Mouse (Mus musculus): ENCODE measurements around the gene Olfr1494.

DNA sequence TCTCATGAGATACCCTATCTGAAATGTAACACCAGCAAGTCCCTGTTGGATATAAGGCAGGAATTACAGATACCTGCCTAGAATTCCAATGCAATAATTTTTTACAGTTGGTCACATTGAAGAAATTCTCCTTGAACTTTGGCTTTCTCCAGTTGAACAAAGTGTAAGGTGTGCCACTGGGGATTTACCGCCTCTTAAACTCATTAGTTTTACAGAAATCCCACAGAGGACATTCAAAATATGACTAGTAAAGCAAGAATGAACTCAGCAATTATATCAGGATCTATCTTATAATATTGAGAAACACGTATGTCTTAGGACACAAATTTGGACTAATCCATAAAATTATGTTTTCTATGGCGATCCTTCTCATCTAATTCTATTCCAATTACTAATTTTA, 42.6 kb upstream of the Olfr1494 start, which contains the start of gene Olfr1491:
- TF ChIP-seq CTCF (conservative IDR thresholded peaks at IDR 0.05; ENCODE audit: low read length) (no peak), NANOG (IDR thresholded peaks at IDR 0.05; ENCODE audit: borderline replicate concordance, low read length) (no peak), POU5F1 (IDR thresholded peaks at IDR 0.05; ENCODE audit: borderline replicate concordance, low read length) (no peak)

All from E14TG2a.4 (cell line).